Mouse (Mus musculus) liver, adult 2 months (tissue): Measurements from ENCODE around the gene Cenph. TPM values are rescaled to one million over a fixed set of nuclear protein-coding genes. Genes with fewer than 3 reads are reported as not detected.
"Not testable (repeated sequence)": the region's sequence is repeated elsewhere in the genome, so short reads cannot be mapped to it uniquely, and the experiment has no call there.

Experiments
- DNase-seq: peaks from one replicate; pipeline ENCODE4 v3.0.0-alpha.2; 2011; ENCODE audit warnings: low read depth, low spot score; ENCODE audit errors: extremely low read depth
- H3K27ac ChIP-seq: fragments of 200-500 bp; replicated peaks from 2 replicates; pipeline ENCODE4 v1.5.1; 2012; ENCODE audit warnings: low read depth, mild to moderate bottlenecking, control low read depth, inconsistent platforms, low read length; ENCODE audit not compliant: insufficient read depth
- H3K27me3 ChIP-seq: fragments of 200-500 bp; 2 replicates; pipeline ENCODE4 v1.6.1; 2012; ENCODE audit warnings: mild to moderate bottlenecking, moderate library complexity, low read length, inconsistent platforms; ENCODE audit not compliant: control insufficient read depth, insufficient read depth
- H3K36me3 ChIP-seq: fragments of 200-500 bp; 2 replicates; pipeline ENCODE4 v1.6.1; 2012; ENCODE audit warnings: low read length, inconsistent platforms; ENCODE audit not compliant: control insufficient read depth, insufficient read depth
- H3K4me1 ChIP-seq: fragments of 200-500 bp; 2 replicates; pipeline ENCODE4 v1.6.1; 2011; ENCODE audit warnings: low read length; ENCODE audit not compliant: control insufficient read depth, insufficient read depth
- H3K4me3 ChIP-seq: fragments of 200-500 bp; 2 replicates; pipeline ENCODE4 v1.5.1; 2011; ENCODE audit warnings: low read depth, mild to moderate bottlenecking, control low read depth, low read length, moderate library complexity; ENCODE audit not compliant: insufficient read depth
- H3K79me2 ChIP-seq: fragments of 200-500 bp; 2 replicates; pipeline ENCODE4 v1.6.1; 2012; ENCODE audit warnings: inconsistent platforms, mild to moderate bottlenecking, low read length, moderate library complexity; ENCODE audit not compliant: control insufficient read depth, insufficient read depth
- H3K9ac ChIP-seq: fragments of 200-500 bp; 2 replicates; pipeline ENCODE4 v1.6.1; 2012; ENCODE audit warnings: low read depth, mild to moderate bottlenecking, control low read depth, inconsistent platforms, low read length
- CTCF ChIP-seq: fragments of 200-500 bp; IDR thresholded peaks from 2 replicates; pipeline ENCODE4 v1.5.1; 2011; ENCODE audit warnings: low read depth, low read length, control low read depth
- POLR2A ChIP-seq: fragments of 200-500 bp; IDR thresholded peaks from 2 replicates; pipeline ENCODE4 v1.6.1; 2011; ENCODE audit warnings: low read length, control low read depth; ENCODE audit not compliant: insufficient read depth; ENCODE audit errors: extremely low read depth
- WGBS: fragments of 180-500 bp; shearing (Covaris S2); methylation state at CpG from one replicate; pipeline ENCODE4 v1.1.7; 2018; 5-methylcytosine and 5-hydroxymethylcytosine counted together
- polyA plus RNA-seq: library from polyadenylated mRNA; depleted of rRNA; stranded (reverse); fragments of >200 nt; gene quantifications from 2 replicates; pipeline ENCODE4 v1.2.3, GENCODE M21; 2012
- total RNA-seq: library from RNA; depleted of rRNA; stranded (reverse); fragments of >200 nt; gene quantifications from 2 replicates; pipeline ENCODE4 v1.2.3, GENCODE M21; 2014

The Cenph gene
- total and polyA plus RNA-seq, 2 experiments, result 0.17 TPM; not detected in 1

DNA sequence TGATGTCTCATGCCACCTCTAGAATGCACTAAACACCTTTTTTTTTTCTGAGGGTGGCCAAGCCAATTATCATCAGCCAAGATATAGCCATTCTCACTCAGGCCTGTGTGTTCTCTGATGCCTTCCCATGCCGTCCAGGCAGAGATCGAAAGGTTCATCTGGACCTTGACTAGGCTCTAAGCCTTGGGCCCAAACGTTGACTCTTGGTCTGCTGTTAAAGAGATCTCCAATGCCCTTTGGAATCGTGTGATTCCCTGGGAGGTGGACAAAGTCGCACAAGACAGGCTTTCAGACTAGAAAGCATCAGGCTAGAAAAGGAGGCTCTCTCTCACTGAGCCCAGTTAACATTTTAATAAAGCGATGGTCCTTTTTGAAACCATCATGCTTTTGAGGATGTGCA is 21.5 kb upstream of the Cenph start:
- H3K27ac ChIP-seq, result no peak overlapping the region
- no peaks in the 10 kb centered on the region for H3K27me3 ChIP-seq
- H3K4me3 ChIP-seq, result no peak overlapping the region
- no peak overlapping the region for H3K9ac ChIP-seq
- no peak for TF ChIP-seq POLR2A
- TF ChIP-seq CTCF, result no peak
- no peaks in the 10 kb centered on the region for H3K79me2 ChIP-seq
- WGBS, result 76% methylated on average over 6 of the region's 6 CpGs
- no peak for DNase-seq
- H3K4me1 ChIP-seq, result no peaks in the 10 kb centered on the region
- H3K36me3 ChIP-seq, result peaks cover 10% of the 10 kb centered on the region

DNA sequence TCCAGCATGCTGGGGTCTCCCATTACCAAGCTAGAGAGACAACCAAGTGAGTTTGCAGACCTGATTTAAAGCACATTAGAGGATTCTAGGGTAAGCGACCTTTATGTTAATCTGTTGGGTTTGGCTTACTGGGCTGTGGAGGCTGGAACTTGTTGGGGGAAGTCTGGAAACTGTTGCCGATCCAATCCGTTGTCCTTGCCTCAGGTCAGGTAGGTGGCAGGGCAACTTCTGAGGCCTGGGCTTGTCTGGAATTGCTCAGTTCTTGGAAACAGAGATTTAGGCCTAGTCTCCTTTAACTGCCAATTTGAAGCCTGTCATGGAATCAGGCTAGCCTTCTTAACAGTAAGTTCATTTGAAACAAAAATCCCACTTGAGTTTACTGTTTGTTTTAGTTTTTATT is 13.4 kb upstream of the Cenph start:
- H3K27me3 ChIP-seq, result no peaks in the 10 kb centered on the region
- 95% methylated on average over 3 of the region's 3 CpGs for WGBS
- no peak overlapping the region for H3K9ac ChIP-seq
- no peaks in the 10 kb centered on the region for H3K79me2 ChIP-seq
- H3K36me3 ChIP-seq, result no peaks in the 10 kb centered on the region
- H3K4me1 ChIP-seq, result no peaks in the 10 kb centered on the region; the same call in 1 of the 2 replicates
- no peak overlapping the region for H3K4me3 ChIP-seq
- no peak for DNase-seq
- TF ChIP-seq CTCF (no peak), POLR2A (no peak)
- no peak overlapping the region for H3K27ac ChIP-seq

DNA sequence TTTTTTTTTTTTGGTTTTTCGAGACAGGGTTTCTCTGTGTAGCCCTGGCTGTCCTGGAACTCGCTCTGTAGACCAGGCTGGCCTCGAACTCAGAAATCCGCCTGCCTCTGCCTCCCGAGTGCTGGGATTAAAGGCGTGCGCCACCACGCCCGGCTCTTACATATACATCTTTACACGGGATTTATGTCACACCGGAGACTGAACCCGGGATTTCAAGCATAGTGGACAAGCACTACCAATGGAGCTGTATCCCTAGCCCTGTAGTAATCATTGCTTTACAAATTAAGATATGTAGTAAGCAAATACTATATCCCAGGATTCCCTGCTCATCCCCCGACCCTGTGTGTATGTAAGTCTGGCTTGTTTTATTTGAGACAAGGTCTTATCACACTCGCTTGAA is 12.4 kb upstream of the Cenph start:
- 94% methylated on average over 12 of the region's 14 CpGs for whole genome bisulfite sequencing
- H3K9ac ChIP-seq, H3K79me2 ChIP-seq, H3K27ac ChIP-seq, H3K4me1 ChIP-seq, H3K4me3 ChIP-seq, H3K36me3 ChIP-seq, DNase-seq, H3K27me3 ChIP-seq: not testable (repeated sequence)

DNA sequence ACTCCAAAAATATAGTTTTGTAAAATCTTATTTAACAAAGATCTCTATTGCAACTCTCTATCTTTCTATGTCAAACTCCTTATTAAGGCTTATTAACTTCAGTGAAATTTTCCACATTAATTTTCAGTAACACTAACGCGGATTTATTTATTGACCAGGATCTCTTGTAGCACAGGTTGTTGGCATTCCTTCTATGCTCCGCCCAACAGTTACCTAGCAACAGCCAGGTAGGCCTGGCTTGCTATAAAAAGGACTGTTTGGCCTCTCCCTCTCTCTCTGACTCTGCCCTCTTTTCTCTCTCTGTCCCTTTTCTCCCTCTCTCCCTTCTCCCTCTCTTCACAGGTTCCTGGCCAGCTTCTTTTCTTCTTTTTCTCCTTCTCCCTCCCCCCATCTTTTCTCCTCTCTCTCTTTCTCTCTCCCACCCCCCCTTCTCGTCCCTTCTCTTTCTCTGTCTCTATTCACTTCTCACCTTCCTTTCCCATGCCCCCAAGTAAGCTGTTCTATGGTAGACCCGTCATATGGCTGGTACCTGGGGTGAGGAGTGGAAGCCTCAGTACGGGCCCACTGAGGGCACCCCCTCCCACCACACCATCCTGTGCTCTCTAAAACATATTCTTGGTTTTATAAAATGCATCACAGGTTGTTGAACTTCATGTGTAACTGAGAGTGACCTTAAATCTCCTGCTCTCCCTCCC is 11.8 kb upstream of the Cenph start:
- Histone ChIP-seq H3K27me3 (no peaks in the 10 kb centered on the region), H3K27ac (no peak overlapping the region), H3K9ac (no peak overlapping the region), H3K4me1 (no peaks in the 10 kb centered on the region; the same call in 1 of the 2 replicates), H3K4me3 (no peak overlapping the region), H3K36me3 (no peaks in the 10 kb centered on the region), H3K79me2 (no peaks in the 10 kb centered on the region)
- TF ChIP-seq POLR2A, result no peak
- no peak for TF ChIP-seq CTCF
- WGBS, result 65% methylated on average over 6 of the region's 6 CpGs
- peak; percentile 28 for DNase-seq

DNA sequence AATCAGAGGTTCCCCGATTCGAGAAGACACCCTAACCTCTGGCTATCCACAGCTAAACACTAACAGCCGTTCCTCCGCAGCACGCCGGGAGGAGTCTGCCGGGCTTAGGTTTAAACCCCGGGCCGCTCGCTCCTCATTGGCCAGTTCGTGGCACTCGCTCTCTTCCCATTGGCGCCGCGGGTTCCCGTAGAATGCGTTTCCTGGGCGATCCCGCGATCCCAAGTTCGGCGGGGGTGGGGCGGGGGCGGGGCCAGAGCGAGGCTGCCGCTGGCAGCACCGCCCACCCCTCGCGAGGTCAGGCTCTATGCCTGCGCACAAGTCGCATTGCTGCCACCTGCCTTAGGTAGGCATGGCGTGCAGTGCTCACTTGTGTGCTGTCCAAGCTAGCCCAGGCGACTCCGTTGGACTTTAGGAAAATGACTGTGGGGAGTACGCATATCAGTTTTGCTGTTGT is 10.7 kb upstream of the Cenph start, which contains the start of gene Ccnb1:
TSS of gene Ccnb1 (minus strand) at position 157 of the 454 bp plus-strand sequence.
- TF ChIP-seq POLR2A (peak; percentile 48; the same call in 1 of the 2 replicates), CTCF (peak; percentile 80)
- H3K36me3 ChIP-seq, result no peaks in the 10 kb centered on the region
- no peak within 1 kb of the TSS for H3K27ac ChIP-seq
- no peaks in the 10 kb centered on the region for H3K79me2 ChIP-seq
- DNase-seq, result peak; percentile 82
- no peaks in the 10 kb centered on the region for H3K27me3 ChIP-seq
- H3K4me3 ChIP-seq, result peak within 1 kb of the TSS; percentile 52
- no peak within 1 kb of the TSS for H3K9ac ChIP-seq
- no peaks in the 10 kb centered on the region; the same call in 1 of the 2 replicates for H3K4me1 ChIP-seq
- under 1% methylated on average over 35 of the region's 35 CpGs for WGBS

DNA sequence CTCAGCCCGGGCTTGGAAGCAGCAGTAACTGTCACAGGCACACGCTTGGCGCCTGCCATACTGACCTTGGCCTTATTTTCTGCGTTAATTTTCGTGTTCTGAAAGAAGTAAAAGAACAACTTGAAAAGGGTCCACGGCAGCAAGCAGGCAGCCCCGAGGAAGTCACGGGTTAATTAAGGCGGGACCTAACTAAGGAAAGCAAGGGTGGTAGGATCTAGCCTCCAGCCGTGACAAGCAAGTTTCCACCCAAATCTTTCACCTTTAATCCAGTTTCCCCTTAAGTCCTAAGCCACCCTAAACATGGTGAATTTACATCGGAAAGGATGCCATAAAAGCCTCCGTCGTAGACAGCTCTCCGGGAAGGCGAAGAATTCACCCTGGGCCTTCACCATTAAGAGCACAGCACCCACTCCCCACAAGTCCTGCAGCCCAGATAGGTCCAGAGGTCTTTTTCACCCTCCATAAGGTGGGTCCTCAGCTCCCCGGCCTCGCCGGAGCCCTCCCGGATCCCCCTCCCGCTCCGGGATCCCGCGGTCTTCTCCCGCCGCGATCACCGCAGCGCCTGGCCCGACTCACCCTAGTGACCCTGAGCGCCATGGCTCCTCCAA is 10.2 kb upstream of the Cenph start:
- no peak for DNase-seq
- TF ChIP-seq POLR2A, result no peak
- TF ChIP-seq CTCF, result no peak
- H3K27ac ChIP-seq, result no peak overlapping the region

More for the DNA sequence above, 10.2 kb upstream of the Cenph start:
- WGBS, result under 1% methylated on average over 30 of the region's 30 CpGs
- H3K9ac ChIP-seq, result no peak overlapping the region
- H3K27me3 ChIP-seq, result no peaks in the 10 kb centered on the region
- H3K4me3 ChIP-seq, result peak overlapping the region; percentile 52
- no peaks in the 10 kb centered on the region for H3K79me2 ChIP-seq
- H3K4me1 ChIP-seq, result no peaks in the 10 kb centered on the region; the same call in 1 of the 2 replicates
- H3K36me3 ChIP-seq, result no peaks in the 10 kb centered on the region
